Mouse (Mus musculus) forebrain, embryonic 16.5 days (tissue): ENCODE measurements around the gene Nrbp1. TPM values are rescaled to one million over a fixed set of nuclear protein-coding genes. Genes with fewer than 3 reads are reported as not detected.

Experiments used
- ATAC-seq: fragments of 200-750 bp; cut with Nextera tagmentation; 2 replicates; pipeline ENCODE4 v1.8.0; 2017; ENCODE audit warnings: mild to moderate bottlenecking, moderate library complexity
- H3K27ac ChIP-seq: fragments of 300-500 bp; sonication (generic); 2 replicates; pipeline ENCODE4 v1.5.1; 2014; ENCODE audit warnings: low read length, control low read depth
- H3K27me3 ChIP-seq: fragments of 300-500 bp; sonication (generic); replicated peaks from 2 replicates; pipeline ENCODE4 v1.6.1; 2014; ENCODE audit warnings: low read length; ENCODE audit not compliant: control insufficient read depth, insufficient read depth
- H3K36me3 ChIP-seq: fragments of 300-500 bp; sonication (generic); 2 replicates; pipeline ENCODE4 v1.6.1; 2014; ENCODE audit not compliant: control insufficient read depth, insufficient read depth
- H3K4me1 ChIP-seq: fragments of 300-500 bp; sonication (generic); replicated peaks from 2 replicates; pipeline ENCODE4 v1.6.1; 2014; ENCODE audit warnings: low read length; ENCODE audit not compliant: control insufficient read depth, insufficient read depth
- H3K4me2 ChIP-seq: fragments of 300-500 bp; sonication (generic); 2 replicates; pipeline ENCODE4 v1.6.1; 2014; ENCODE audit warnings: mild to moderate bottlenecking, low read length, control low read depth
- H3K4me3 ChIP-seq: fragments of 300-500 bp; sonication (generic); replicated peaks from 2 replicates; pipeline ENCODE4 v1.5.1; 2014; ENCODE audit warnings: mild to moderate bottlenecking, low read length, control low read depth
- H3K9ac ChIP-seq: fragments of 300-500 bp; sonication (generic); replicated peaks from 2 replicates; pipeline ENCODE4 v1.6.1; 2014; ENCODE audit warnings: low read depth, low read length, control low read depth
- H3K9me3 ChIP-seq: fragments of 300-500 bp; sonication (generic); 2 replicates; pipeline ENCODE4 v1.6.1; 2016; ENCODE audit warnings: low read length; ENCODE audit not compliant: control insufficient read depth
- WGBS: fragments of 180-500 bp; shearing (Covaris S2); extraction: QIAGEN DNeasy Blood & Tissue Kit; methylation state at CpG from one replicate; pipeline ENCODE4 v1.1.7; 2014; 5-methylcytosine and 5-hydroxymethylcytosine counted together
- polyA plus RNA-seq: library from polyadenylated mRNA; unstranded; fragments of >200 nt; fragmentation: Nextera tagmentation; extraction: Ambion mirVana; gene quantifications from 2 replicates; pipeline ENCODE4 v1.2.1, GENCODE M21; 2015

Nrbp1 gene
- polyA plus RNA-seq, 1 experiment from 2014 or later = 169 TPM

GRCm38 (mm10) chr5:31197072-31197471 lies 43.6 kb upstream of the Nrbp1 start:
- WGBS = 94% methylated on average over 12 of the region's 12 CpGs
- Histone ChIP-seq H3K9ac (no peak overlapping the region), H3K4me2 (no peak overlapping the region), H3K27ac (no peak overlapping the region), H3K9me3 (peaks cover 3% of the 10 kb centered on the region), H3K36me3 (peaks cover 49% of the 10 kb centered on the region), H3K27me3 (no peaks in the 10 kb centered on the region), H3K4me1 (peaks cover 24% of the 10 kb centered on the region), H3K4me3 (no peak overlapping the region)
- no peak for ATAC-seq

- no peaks in the 10 kb centered on the region for H3K27me3 ChIP-seq
- H3K4me1 ChIP-seq = peaks cover 26% of the 10 kb centered on the region
- no peak overlapping the region for H3K27ac ChIP-seq
- peaks cover 3% of the 10 kb centered on the region for H3K9me3 ChIP-seq
- WGBS = 89% methylated on average over 9 of the region's 9 CpGs
- no peak overlapping the region for H3K4me2 ChIP-seq
- ATAC-seq = no peak
- no peak overlapping the region for H3K4me3 ChIP-seq
- H3K9ac ChIP-seq = no peak overlapping the region
- H3K36me3 ChIP-seq = peaks cover 50% of the 10 kb centered on the region
Measured at GRCm38 (mm10) chr5:31198170-31198569, 42.5 kb upstream of the Nrbp1 start.

- ATAC-seq = no peak
- Histone ChIP-seq H3K27me3 (no peaks in the 10 kb centered on the region), H3K27ac (no peak overlapping the region), H3K36me3 (peaks cover 53% of the 10 kb centered on the region), H3K9ac (no peak overlapping the region), H3K4me3 (no peak overlapping the region), H3K9me3 (peaks cover 3% of the 10 kb centered on the region), H3K4me2 (no peak overlapping the region), H3K4me1 (peaks cover 24% of the 10 kb centered on the region)
- 87% methylated on average over 5 of the region's 5 CpGs for WGBS
Measured at GRCm38 (mm10) chr5:31198616-31199320, 41.9 kb upstream of the Nrbp1 start.

- Histone ChIP-seq H3K36me3 (peaks cover 55% of the 10 kb centered on the region), H3K4me2 (no peak overlapping the region), H3K9ac (no peak overlapping the region), H3K4me1 (peaks cover 18% of the 10 kb centered on the region), H3K27ac (no peak overlapping the region), H3K27me3 (no peaks in the 10 kb centered on the region), H3K4me3 (no peak overlapping the region), H3K9me3 (peaks cover 3% of the 10 kb centered on the region)
- no peak for ATAC-seq
- WGBS = 94% methylated on average over 19 of the region's 19 CpGs
Measured at GRCm38 (mm10) chr5:31199321-31199892, 41.3 kb upstream of the Nrbp1 start.

GRCm38 (mm10) chr5:31199893-31200292 lies 40.8 kb upstream of the Nrbp1 start:
- Histone ChIP-seq H3K9ac (no peak overlapping the region), H3K9me3 (peaks cover 3% of the 10 kb centered on the region), H3K36me3 (peaks cover 58% of the 10 kb centered on the region), H3K4me3 (no peak overlapping the region), H3K4me1 (peaks cover 17% of the 10 kb centered on the region), H3K4me2 (no peak overlapping the region), H3K27me3 (no peaks in the 10 kb centered on the region), H3K27ac (no peak overlapping the region)
- no peak for ATAC-seq
- 91% methylated on average over 9 of the region's 9 CpGs for WGBS

GRCm38 (mm10) chr5:31200327-31200768 lies 40.3 kb upstream of the Nrbp1 start:
- 89% methylated on average over 27 of the region's 27 CpGs for WGBS
- no peaks in the 10 kb centered on the region for H3K27me3 ChIP-seq
- H3K4me1 ChIP-seq = peaks cover 17% of the 10 kb centered on the region
- no peak overlapping the region for H3K4me3 ChIP-seq
- no peak overlapping the region for H3K27ac ChIP-seq
- no peak overlapping the region for H3K4me2 ChIP-seq
- H3K9ac ChIP-seq = no peak overlapping the region
- peaks cover 55% of the 10 kb centered on the region for H3K36me3 ChIP-seq
- H3K9me3 ChIP-seq = peaks cover 3% of the 10 kb centered on the region
- ATAC-seq = no peak

GRCm38 (mm10) chr5:31201042-31201741 lies 39.5 kb upstream of the Nrbp1 start:
- H3K9ac ChIP-seq = peak overlapping the region; percentile 89
- peaks cover 52% of the 10 kb centered on the region for H3K36me3 ChIP-seq
- peaks cover 3% of the 10 kb centered on the region for H3K9me3 ChIP-seq
- ATAC-seq = no peak
- H3K27me3 ChIP-seq = no peaks in the 10 kb centered on the region
- peak overlapping the region; percentile 70 for H3K4me2 ChIP-seq
- 20% methylated on average over 13 of the region's 13 CpGs for WGBS
- peaks cover 17% of the 10 kb centered on the region for H3K4me1 ChIP-seq
- H3K27ac ChIP-seq = peak overlapping the region; percentile 76
- H3K4me3 ChIP-seq = peak overlapping the region; percentile 81

- Histone ChIP-seq H3K4me1 (peaks cover 17% of the 10 kb centered on the region), H3K36me3 (peaks cover 46% of the 10 kb centered on the region), H3K9me3 (peaks cover 3% of the 10 kb centered on the region), H3K27ac (peak within 1 kb of the TSS; percentile 76), H3K9ac (peak within 1 kb of the TSS; percentile 89), H3K4me3 (peak within 1 kb of the TSS; percentile 81), H3K27me3 (no peaks in the 10 kb centered on the region), H3K4me2 (peak within 1 kb of the TSS; percentile 70)
- ATAC-seq = peak; percentile 97
- WGBS = under 1% methylated on average over 53 of the region's 53 CpGs
Measured at GRCm38 (mm10) chr5:31201742-31202590, 38.7 kb upstream of the Nrbp1 start, which contains the start of gene Zfp513. Gene Zfp513 (minus strand): TSS chr5:31202303.
